Mouse (Mus musculus): Measurements from ENCODE around the gene Mab21l2. TPM values are rescaled to one million over a fixed set of nuclear protein-coding genes. Genes with fewer than 3 reads are reported as not detected.

Mab21l2 gene
- polyA plus RNA-seq, 1 experiment from 2014 or later, result 265 TPM

DNA sequence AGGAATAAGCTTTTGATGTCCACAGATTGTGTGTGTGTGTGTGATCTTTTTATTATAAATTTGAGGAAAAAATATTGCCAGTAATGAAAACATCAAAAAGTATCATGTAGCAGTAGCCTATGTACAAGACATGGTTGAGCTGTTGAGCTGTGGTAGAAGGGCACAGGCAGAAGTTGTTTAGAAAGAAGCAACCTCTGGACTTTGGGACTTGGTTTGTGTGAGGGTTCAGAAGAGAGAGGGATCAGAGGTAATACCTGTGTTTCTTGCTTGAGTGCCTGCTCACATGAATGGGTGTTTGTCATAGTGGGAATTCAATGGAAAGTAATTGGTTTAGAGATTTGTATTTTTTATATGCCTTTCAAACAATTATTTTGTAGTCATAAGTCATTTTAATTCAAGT lies 47.8 kb downstream of the Mab21l2 start:
- Histone ChIP-seq H3K4me2 (replicated peaks) (no peak overlapping the region), H3K36me3 (replicated peaks; ENCODE audit: control insufficient read depth, insufficient read depth) (no peaks in the 10 kb centered on the region), H3K4me1 (replicated peaks; ENCODE audit: control insufficient read depth, insufficient read depth, low read length) (no peaks in the 10 kb centered on the region), H3K4me3 (replicated peaks; ENCODE audit: low read length) (no peak overlapping the region), H3K9ac (no peak overlapping the region), H3K9me3 (ENCODE audit: control insufficient read depth, low read length) (no peaks in the 10 kb centered on the region), H3K27ac (no peak overlapping the region), H3K27me3 (ENCODE audit: control insufficient read depth, insufficient read depth, low read length) (no peaks in the 10 kb centered on the region)
- no peak for ATAC-seq (ENCODE audit: low FRiP score)
- no peak for DNase-seq (ENCODE audit: low spot score)
